Mouse (Mus musculus) colon, adult 2 months (tissue): Measurements from ENCODE around the gene B3galt4. TPM values are rescaled to one million over a fixed set of nuclear protein-coding genes. Genes with fewer than 3 reads are reported as not detected.

Experiments
- polyA plus RNA-seq: library from polyadenylated mRNA; depleted of rRNA; stranded (reverse); fragments of >200 nt; gene quantifications from 2 replicates; pipeline ENCODE4 v1.2.3, GENCODE M21; 2012; rRNA removed

The B3galt4 gene
- 24.6 and 27.7 TPM in 2 replicates for polyA plus RNA-seq

GRCm38 (mm10) chr17:33951021-33951946 is at the start of gene B3galt4:
Gene B3galt4, minus strand, starts transcription at chr17:33951488.

GRCm38 (mm10) chr17:34000150-34000537 is 48.9 kb upstream of the B3galt4 start, which contains the start of gene H2-K1:
Gene H2-K1, minus strand, starts transcription at chr17:34000347.

GRCm38 (mm10) chr17:33955555-33956214 is 4.4 kb upstream of the B3galt4 start, which contains the start of the genes Vps52 and Rps18:
Gene Vps52, plus strand, starts transcription at chr17:33955812.
Gene Rps18, minus strand, starts transcription at chr17:33956001.

GRCm38 (mm10) chr17:33940206-33940805 is 11.0 kb downstream of the B3galt4 start, which contains the start of the genes Pfdn6 and Wdr46:
Gene Pfdn6, minus strand, starts transcription at chr17:33940343.
Gene Wdr46, plus strand, starts transcription at chr17:33940660.

GRCm38 (mm10) chr17:33929371-33930279 is 21.7 kb downstream of the B3galt4 start, which contains the start of gene Rgl2:
Gene Rgl2, plus strand, starts transcription at chr17:33929543.

GRCm38 (mm10) chr17:33915671-33916250 is 35.5 kb downstream of the B3galt4 start, which contains the start of the genes Tapbp and Zbtb22:
Gene Tapbp, plus strand, starts transcription at chr17:33915899.
Gene Zbtb22, plus strand, starts transcription at chr17:33915904.

GRCm38 (mm10) chr17:33909077-33909868 is 42.0 kb downstream of the B3galt4 start, which contains the start of gene Daxx:
Gene Daxx, plus strand, starts transcription at chr17:33909414.

GRCm38 (mm10) chr17:33904835-33905234 is 46.5 kb downstream of the B3galt4 start, which contains the start of gene Platr17:
Gene Platr17, plus strand, starts transcription at chr17:33905135.

Other genes with a start within 250 kb of the B3galt4 start
- 85.9 and 104 TPM in 2 replicates for gene March2, start 232.8 kb downstream of the B3galt4 start, polyA plus RNA-seq
- 299 and 329 TPM in 2 replicates for gene Rab11b, start 191.0 kb downstream of the B3galt4 start, polyA plus RNA-seq
- gene Angptl4, start 169.7 kb downstream of the B3galt4 start, polyA plus RNA-seq = 5.4 and 9.5 TPM in 2 replicates
- gene Kank3, start 141.0 kb downstream of the B3galt4 start, polyA plus RNA-seq = 30.2 and 34.8 TPM in 2 replicates
- 815 and 940 TPM in 2 replicates for gene Rps28, start 126.9 kb downstream of the B3galt4 start, polyA plus RNA-seq
- 580 and 659 TPM in 2 replicates for gene Ndufa7, start 126.9 kb downstream of the B3galt4 start, polyA plus RNA-seq
- gene Cd320, start 108.4 kb downstream of the B3galt4 start, polyA plus RNA-seq = 61.8 and 108 TPM in 2 replicates
- gene Gm7029, start 77.7 kb downstream of the B3galt4 start, polyA plus RNA-seq = not detected in 2 replicates
- gene Kifc1, start 60.8 kb downstream of the B3galt4 start, polyA plus RNA-seq = 12.1 and 12.9 TPM in 2 replicates
- gene Platr17, start 46.4 kb downstream of the B3galt4 start, polyA plus RNA-seq = not detected in 2 replicates
- gene Daxx, start 42.1 kb downstream of the B3galt4 start, polyA plus RNA-seq = 32.6 and 36.6 TPM in 2 replicates
- 244 and 249 TPM in 2 replicates for gene Tapbp, start 35.6 kb downstream of the B3galt4 start, polyA plus RNA-seq
- gene Zbtb22, start 35.6 kb downstream of the B3galt4 start, polyA plus RNA-seq = 97.9 and 111 TPM in 2 replicates
- gene Rgl2, start 21.9 kb downstream of the B3galt4 start, polyA plus RNA-seq = 131 and 156 TPM in 2 replicates
- 18.8 and 21.1 TPM in 2 replicates for gene Pfdn6, start 11.1 kb downstream of the B3galt4 start, polyA plus RNA-seq
- 15.9 and 18.7 TPM in 2 replicates for gene Wdr46, start 10.8 kb downstream of the B3galt4 start, polyA plus RNA-seq
- gene Vps52, start 4.3 kb upstream of the B3galt4 start, polyA plus RNA-seq = 54.1 and 71.0 TPM in 2 replicates
- gene Rps18, start 4.5 kb upstream of the B3galt4 start, polyA plus RNA-seq = 366 and 518 TPM in 2 replicates
- 2,709 and 3,111 TPM in 2 replicates for gene H2-K1, start 48.9 kb upstream of the B3galt4 start, polyA plus RNA-seq
- gene Ring1, start 73.2 kb upstream of the B3galt4 start, polyA plus RNA-seq = 80.0 and 97.6 TPM in 2 replicates
- 114 and 160 TPM in 2 replicates for gene H2-Ke6, start 76.6 kb upstream of the B3galt4 start, polyA plus RNA-seq
- 206 and 248 TPM in 2 replicates for gene Slc39a7, start 80.2 kb upstream of the B3galt4 start, polyA plus RNA-seq
- gene Rxrb, start 80.3 kb upstream of the B3galt4 start, polyA plus RNA-seq = 83.2 and 89.6 TPM in 2 replicates
- gene Col11a2, start 87.9 kb upstream of the B3galt4 start, polyA plus RNA-seq = 1.3 and 1.8 TPM in 2 replicates
- 8.8 and 10.4 TPM in 2 replicates for gene H2-Oa, start 140.9 kb upstream of the B3galt4 start, polyA plus RNA-seq
- gene H2-DMa, start 168.1 kb upstream of the B3galt4 start, polyA plus RNA-seq = 33.6 and 41.0 TPM in 2 replicates
- 82.1 and 90.7 TPM in 2 replicates for gene Brd2, start 171.1 kb upstream of the B3galt4 start, polyA plus RNA-seq
- gene H2-DMb2, start 191.8 kb upstream of the B3galt4 start, polyA plus RNA-seq = 18.1 and 19.6 TPM in 2 replicates
- 38.9 and 63.4 TPM in 2 replicates for gene H2-DMb1, start 201.6 kb upstream of the B3galt4 start, polyA plus RNA-seq
- 27.1 and 29.4 TPM in 2 replicates for gene Tap1, start 236.1 kb upstream of the B3galt4 start, polyA plus RNA-seq
- 46.3 and 67.5 TPM in 2 replicates for gene Psmb9, start 236.3 kb upstream of the B3galt4 start, polyA plus RNA-seq
- 54.9 and 80.3 TPM in 2 replicates for gene Psmb8, start 246.2 kb upstream of the B3galt4 start, polyA plus RNA-seq